9 mouse cellular contexts compared by ENCODE assay signal in genomic region chr11:84661981-84662380, GRCm38 (mm10).
DNase-seq lines count a peak whose midpoint lies in the region; ATAC-seq lines count a peak whose summit lies in the region.
"Had no signal": no experiment of that assay in that cellular context is flagged by ENCODE, and none has a peak within 500 bp of the region (broad histone marks: within the 10 kb centered on the region; RNA-seq: fewer than 3 reads in every experiment).

No protein-coding gene starts in this region.

- H3K4me1 ChIP-seq in heart, embryonic 12.5 days (replicated peaks) = no peaks in the 10 kb centered on the region
- H3K4me1 ChIP-seq in limb, embryonic 10.5 days = peaks cover 21% of the 10 kb centered on the region
- peaks cover 7% of the 10 kb centered on the region; the same call in 1 of the 2 replicates for H3K4me1 ChIP-seq in forebrain, embryonic 13.5 days
- H3K4me1 ChIP-seq: heart, embryonic 15.5 days had no signal

- H3K4me2 ChIP-seq in heart, embryonic 12.5 days = no peak overlapping the region
- H3K4me2 ChIP-seq in forebrain, embryonic 13.5 days = no peak overlapping the region
- H3K4me2 ChIP-seq: heart, embryonic 15.5 days had no signal

- peak; percentile 56 to 66 for DNase-seq in heart, postnatal 10 days
- peak; percentile 5 for DNase-seq in A20 (ENCODE audit: low read depth, low spot score)
- peak; percentile 65 to 74 for DNase-seq in adrenal gland, postnatal 36 days
- DNase-seq in limb, embryonic 10.5 days (ENCODE audit: low spot score) = peak; percentile 90
- DNase-seq in thymus, postnatal 14 days = peak; percentile 22
- no peak for DNase-seq in left cerebral cortex, adult 8-10 months (ENCODE audit: low spot score in 2 of 2)

- no peak overlapping the region for H3K9ac ChIP-seq in heart, embryonic 12.5 days
- H3K9ac ChIP-seq in forebrain, embryonic 13.5 days = no peak overlapping the region
- H3K9ac ChIP-seq: heart, embryonic 15.5 days had no signal

- H3K9me3 ChIP-seq in heart, embryonic 12.5 days (replicated peaks) = no peaks in the 10 kb centered on the region
- H3K9me3 ChIP-seq in limb, embryonic 10.5 days (replicated peaks) = no peaks in the 10 kb centered on the region
- H3K9me3 ChIP-seq in forebrain, embryonic 13.5 days (replicated peaks) = no peaks in the 10 kb centered on the region
- H3K9me3 ChIP-seq: heart, embryonic 15.5 days had no signal

- no peak for ATAC-seq in heart, embryonic 12.5 days (ENCODE audit: insufficient number of reproducible peaks, low FRiP score)
- ATAC-seq in forebrain, embryonic 13.5 days = no peak

- H3K27ac ChIP-seq in heart, embryonic 12.5 days (ENCODE audit: poor library complexity, severe bottlenecking) = no peak overlapping the region
- H3K27ac ChIP-seq in limb, embryonic 10.5 days = no peak overlapping the region
- H3K27ac ChIP-seq in forebrain, embryonic 13.5 days = no peak overlapping the region
- H3K27ac ChIP-seq: heart, embryonic 15.5 days had no signal

- intact Hi-C loops in heart, postnatal 10 days (cut with DNase I) = no loop called here

- H3K4me3 ChIP-seq in heart, embryonic 12.5 days = no peak overlapping the region
- no peak overlapping the region for H3K4me3 ChIP-seq in limb, embryonic 10.5 days
- H3K4me3 ChIP-seq in forebrain, embryonic 13.5 days = no peak overlapping the region
- H3K4me3 ChIP-seq: heart, embryonic 15.5 days had no signal

- 11% methylated on average over 7 of the region's 7 CpGs for WGBS in heart, embryonic 12.5 days
- 18% methylated on average over 7 of the region's 7 CpGs for WGBS in limb, embryonic 10.5 days
- 11% methylated on average over 7 of the region's 7 CpGs for WGBS in forebrain, embryonic 13.5 days

- no peaks in the 10 kb centered on the region for H3K36me3 ChIP-seq in heart, embryonic 12.5 days
- H3K36me3 ChIP-seq in limb, embryonic 10.5 days = no peaks in the 10 kb centered on the region
- H3K36me3 ChIP-seq in forebrain, embryonic 13.5 days (ENCODE audit: poor library complexity, severe bottlenecking) = no peaks in the 10 kb centered on the region
- H3K36me3 ChIP-seq: heart, embryonic 15.5 days had no signal

- H3K27me3 ChIP-seq in heart, embryonic 12.5 days (replicated peaks) = 0 out of 2 replicates have a peak, but pooled peaks cover 6% of the 10 kb centered on the region
- H3K27me3 ChIP-seq in limb, embryonic 10.5 days (ENCODE audit: low read depth, poor library complexity, severe bottlenecking) = peaks cover 16% of the 10 kb centered on the region; the same call in 1 of the 2 replicates
- H3K27me3 ChIP-seq in forebrain, embryonic 13.5 days = peaks cover 47% of the 10 kb centered on the region

Comparison
In these comparisons a context has a peak if more than half of its experiments do, and no peak if none do; other contexts are left out.
1. DNase-seq: peak in heart, postnatal 10 days (2 of 2), A20 (single experiment), adrenal gland, postnatal 36 days (2 of 2), limb, embryonic 10.5 days (single experiment) and thymus, postnatal 14 days (single experiment); none in left cerebral cortex, adult 8-10 months (0 of 2).